Mouse (Mus musculus) megakaryocyte, adult 5-6 weeks (primary cell): ENCODE measurements around the gene Atg16l1. TPM values are rescaled to one million over a fixed set of nuclear protein-coding genes. Genes with fewer than 3 reads are reported as not detected.

Experiments
- ATAC-seq: 2 replicates; pipeline ENCODE4 v1.8.0; 2016; ENCODE audit warnings: mild to moderate bottlenecking, inconsistent platforms; ENCODE audit not compliant: poor library complexity, severe bottlenecking
- total RNA-seq, 2 experiments: library from RNA; stranded (forward) in 1 of 2; stranded (reverse) in 1 of 2; fragments of 153-499, 151-499 nt in 1 of 2; fragments of 221-1000, 200-1000 nt in 1 of 2; gene quantifications; 2 replicates each; pipeline versions ENCODE4 v1.2.3 to v1.2.4; 2015 to 2017

Atg16l1 gene
- total RNA-seq (2015) (13.6 and 22.9 TPM in 2 replicates), total RNA-seq (2017) (33.9 and 38.5 TPM in 2 replicates)

DNA sequence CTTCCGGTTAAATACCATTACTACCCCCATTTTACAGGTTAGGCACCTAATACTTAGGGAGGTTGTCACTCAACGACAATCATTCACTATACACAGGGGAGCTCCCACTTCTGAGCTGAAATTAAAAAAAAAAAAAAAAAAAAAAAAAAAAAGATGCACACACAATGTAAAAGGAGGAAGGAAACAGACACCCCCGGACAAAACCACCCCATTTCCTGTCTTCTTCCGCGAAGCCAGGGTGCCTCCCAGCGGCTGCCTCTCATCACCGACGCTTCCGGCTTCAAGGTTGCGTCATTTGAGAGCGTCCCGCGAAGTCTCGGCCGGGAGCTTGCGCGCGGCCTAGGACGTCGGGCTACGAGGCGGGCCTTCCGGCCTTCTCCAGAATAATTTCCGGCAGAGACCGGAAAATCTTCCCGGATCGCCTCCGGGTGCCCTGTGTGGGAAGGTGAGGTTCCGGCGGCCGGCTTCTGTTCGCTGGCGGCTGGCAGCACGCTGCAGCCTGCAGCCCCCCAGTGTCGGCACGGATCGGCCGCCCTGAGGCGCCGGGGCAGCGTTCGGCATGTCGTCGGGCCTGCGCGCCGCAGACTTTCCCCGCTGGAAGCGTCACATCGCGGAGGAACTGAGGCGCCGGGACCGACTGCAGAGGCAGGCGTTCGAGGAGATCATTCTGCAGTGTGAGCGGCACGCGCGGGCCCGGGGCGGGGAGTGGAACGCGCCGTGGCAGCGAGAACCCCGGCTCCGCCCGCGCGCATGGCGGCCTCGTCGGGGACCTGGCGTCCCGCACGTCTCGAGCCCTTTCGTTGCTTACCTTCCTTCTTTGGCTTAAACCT, at the start of gene Atg16l1:
Atg16l1 (plus strand) TSS at position 230 of the 830 bp plus-strand sequence.
- ATAC-seq, result peak; percentile 98

DNA sequence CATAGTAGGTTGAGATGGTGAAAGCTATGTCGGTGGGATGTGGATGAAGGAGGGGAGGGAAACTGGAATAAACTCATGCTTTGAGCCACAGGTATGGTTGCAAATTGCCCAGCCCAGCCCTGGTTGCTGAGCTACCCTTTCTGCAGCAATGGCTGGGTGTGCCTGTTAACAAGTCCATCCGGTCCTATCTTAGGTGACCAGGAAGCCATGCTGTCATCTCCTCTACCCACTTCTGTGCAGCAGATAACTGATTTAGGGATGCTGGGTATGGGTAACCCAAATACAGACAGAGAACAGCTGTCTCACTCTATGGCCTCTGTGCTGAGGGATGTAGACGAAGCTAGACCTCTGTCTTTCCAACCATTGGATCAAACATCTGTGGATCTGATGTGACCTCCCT, 49.3 kb upstream of the Atg16l1 start:
- no peak for ATAC-seq

GRCm38 (mm10) chr1:87709020-87709419, 46.6 kb upstream of the Atg16l1 start:
- ATAC-seq, result no peak

DNA sequence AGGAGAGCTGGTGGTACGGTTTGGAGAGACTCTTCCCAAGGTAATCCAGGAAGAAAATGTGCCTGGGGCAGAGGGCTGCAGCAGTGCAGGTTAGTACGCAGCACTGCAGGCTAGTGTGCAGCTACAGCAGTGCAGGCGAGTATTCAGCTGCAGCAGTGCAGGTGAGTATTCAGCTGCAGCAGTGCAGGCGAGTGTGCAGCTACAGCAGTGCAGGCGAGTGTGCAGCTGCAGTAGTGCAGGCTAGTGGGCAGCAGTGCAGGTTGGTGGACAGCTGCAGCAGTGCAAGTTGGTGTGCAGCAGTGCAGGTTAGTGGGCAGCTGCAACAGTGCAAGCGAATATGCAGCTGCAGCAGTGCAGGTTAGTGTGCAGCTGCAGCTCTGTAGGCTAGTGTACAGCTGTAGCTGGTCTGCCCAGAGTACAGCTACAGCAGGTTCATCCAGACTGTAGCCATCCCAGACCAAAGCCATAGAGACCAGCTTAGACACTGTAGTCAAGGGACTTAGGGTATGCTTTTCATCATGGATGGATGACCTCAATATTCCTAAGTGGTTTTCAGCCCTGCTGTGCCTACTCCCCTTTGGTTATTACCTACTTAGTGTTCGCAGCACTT, 45.9 kb upstream of the Atg16l1 start:
- no peak for ATAC-seq

- no peak for ATAC-seq
Measured at GRCm38 (mm10) chr1:87711938-87712613, 43.6 kb upstream of the Atg16l1 start.

DNA sequence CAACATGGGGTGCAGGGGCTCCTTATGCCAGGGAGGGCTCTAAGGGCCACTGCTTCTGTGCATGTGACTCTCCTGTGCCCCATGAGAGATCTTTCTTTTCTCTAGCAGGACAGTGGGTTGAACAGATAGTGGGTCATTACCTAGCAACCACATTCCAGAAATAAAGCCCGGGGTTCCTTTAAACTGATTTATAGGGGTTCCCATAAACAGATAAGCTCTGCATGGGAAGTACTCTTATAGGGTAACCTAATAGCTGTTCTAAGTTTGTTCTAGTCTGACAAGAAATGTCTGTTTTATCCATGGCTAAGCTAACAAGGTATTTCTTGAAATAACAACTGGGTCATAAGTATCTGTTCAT, 43.1 kb upstream of the Atg16l1 start:
- no peak for ATAC-seq

- ATAC-seq, result no peak
Measured at GRCm38 (mm10) chr1:87721382-87721781, 34.3 kb upstream of the Atg16l1 start.

DNA sequence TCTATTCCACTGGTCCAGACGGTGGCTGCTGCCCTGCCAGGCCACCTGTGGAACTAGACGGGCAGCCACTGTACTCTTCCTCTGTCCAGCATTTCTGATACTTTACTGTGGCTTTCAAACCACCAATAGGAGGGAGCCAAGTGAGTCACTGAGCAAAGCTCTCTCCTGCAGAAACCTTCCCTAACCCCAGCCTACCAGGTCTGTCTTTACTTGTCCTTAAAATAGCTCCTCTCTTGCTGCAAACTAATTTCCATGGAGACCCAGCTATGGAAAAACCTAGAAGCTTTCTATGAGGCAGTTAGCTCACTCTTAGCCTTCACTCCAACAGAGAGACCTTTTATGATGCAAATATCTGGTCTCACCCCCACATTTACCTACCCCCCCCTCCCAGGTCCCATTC, 33.6 kb upstream of the Atg16l1 start:
- no peak for ATAC-seq

DNA sequence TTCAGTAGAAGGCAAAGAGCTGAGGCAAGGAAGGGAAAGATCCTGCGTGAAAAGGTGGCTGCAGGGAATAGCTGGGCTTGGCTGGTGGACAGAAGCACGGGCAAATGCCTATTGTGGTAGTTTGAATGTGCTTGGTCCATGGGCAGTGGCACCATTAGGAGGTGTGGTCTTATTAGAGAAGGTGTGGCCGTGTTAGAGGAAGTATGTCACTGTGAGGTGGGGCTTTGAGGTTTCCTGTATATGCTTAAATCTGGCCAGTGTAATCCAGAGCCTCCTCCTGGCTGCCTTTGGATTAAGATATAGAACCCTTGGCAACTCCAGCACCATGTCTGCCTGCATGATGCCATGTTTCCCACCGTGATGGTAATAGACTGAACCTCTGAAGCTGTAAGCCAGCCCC, 32.3 kb upstream of the Atg16l1 start:
- ATAC-seq, result peak; percentile 88

DNA sequence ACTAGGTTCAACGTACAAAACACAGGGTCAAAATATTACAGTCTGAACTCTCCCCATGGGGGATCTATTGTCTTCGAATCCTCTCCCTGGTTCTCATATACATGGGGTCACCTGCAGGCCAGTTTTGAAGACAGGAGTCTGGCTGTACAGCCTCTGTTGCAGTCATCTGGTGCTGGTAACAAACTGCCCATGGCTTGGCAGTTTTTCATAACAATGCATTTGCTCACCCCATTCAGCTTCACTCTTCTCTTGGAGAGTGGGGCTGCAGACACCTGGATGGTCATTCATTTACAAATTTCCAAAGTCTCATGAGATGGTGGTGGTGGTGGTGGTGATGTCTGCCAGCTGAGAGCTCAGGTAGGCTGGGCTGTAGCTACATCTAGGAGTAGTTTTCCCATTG, 26.6 kb upstream of the Atg16l1 start:
- ATAC-seq, result no peak

- ATAC-seq, result no peak
Measured at GRCm38 (mm10) chr1:87729850-87730249, 25.8 kb upstream of the Atg16l1 start.

- ATAC-seq, result no peak
Measured at GRCm38 (mm10) chr1:87730271-87730670, 25.4 kb upstream of the Atg16l1 start.

- ATAC-seq, result no peak
Measured at GRCm38 (mm10) chr1:87733212-87733611, 22.5 kb upstream of the Atg16l1 start.

DNA sequence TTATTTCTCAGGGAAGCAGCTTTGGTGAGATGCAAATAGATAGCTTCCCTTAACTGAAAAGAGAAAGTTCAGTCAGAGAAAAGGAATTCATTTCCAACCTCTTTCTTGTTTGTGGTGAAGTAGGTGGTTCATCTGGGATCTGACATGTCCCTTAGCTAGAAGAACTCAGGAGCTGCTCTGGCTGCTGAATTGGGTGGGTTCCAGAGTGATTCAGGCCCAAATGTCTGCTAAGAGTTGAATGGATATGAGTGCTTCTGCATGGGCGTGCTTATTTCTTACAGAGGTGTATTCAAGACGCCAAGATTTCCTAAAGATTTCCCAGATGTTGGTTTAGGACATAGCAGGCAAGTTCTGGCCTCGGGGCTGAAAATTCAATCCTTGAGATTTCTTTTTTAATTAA, 21.5 kb upstream of the Atg16l1 start:
- no peak for ATAC-seq

- ATAC-seq, result no peak
Measured at GRCm38 (mm10) chr1:87740584-87741290, 14.9 kb upstream of the Atg16l1 start.

DNA sequence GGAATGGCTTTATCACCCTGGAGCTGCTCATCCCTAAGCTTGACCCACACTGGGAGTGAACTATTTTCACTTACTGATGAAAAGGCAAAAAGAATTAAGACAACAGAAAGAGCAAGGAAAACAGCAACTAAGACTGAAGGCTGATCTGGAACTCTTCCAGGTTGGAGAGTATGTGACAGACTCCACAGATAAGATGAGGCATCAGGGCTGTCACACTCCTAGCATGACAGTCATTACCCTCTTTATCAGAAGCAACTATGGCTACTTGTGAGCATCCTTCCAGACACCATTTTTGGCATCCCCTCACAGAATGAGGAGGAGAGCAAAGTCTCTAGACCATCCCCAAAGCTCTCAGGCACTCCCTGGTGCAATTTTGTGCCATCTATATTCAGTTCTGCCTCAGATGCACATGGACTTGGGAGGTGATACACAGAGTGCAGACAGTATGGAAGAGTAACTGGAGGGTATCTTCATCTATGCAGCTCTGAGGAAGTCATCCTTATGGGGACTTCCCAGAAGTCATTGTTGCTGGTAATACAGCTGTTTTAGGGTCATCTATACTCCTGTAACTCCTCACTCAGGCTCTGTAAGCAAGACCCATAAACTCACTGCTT, 6.2 kb upstream of the Atg16l1 start:
- no peak for ATAC-seq

GRCm38 (mm10) chr1:87763821-87764220, 8.2 kb downstream of the Atg16l1 start:
- no peak for ATAC-seq

DNA sequence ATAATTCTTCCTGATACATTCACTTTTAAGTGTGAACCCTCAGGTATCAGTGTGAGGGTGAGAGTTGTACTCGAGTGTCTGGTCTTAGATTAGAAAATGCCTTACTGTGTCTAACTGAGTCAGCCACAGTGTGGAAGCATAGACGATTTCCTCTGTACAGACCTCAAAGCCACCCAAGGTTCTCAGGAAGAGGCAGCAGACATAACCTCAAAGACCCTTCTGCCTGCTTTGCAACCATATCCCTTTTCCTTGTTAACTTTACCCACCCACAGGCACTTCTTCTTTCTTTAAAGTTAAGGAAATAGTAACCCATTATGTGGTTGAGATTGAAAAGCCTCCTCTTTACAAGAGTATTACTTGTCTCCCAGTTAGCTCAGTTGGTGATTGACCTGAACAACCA, 10.1 kb downstream of the Atg16l1 start:
- ATAC-seq, result 0 out of 2 replicates have a peak, but pooled peaks have one; percentile 10

DNA sequence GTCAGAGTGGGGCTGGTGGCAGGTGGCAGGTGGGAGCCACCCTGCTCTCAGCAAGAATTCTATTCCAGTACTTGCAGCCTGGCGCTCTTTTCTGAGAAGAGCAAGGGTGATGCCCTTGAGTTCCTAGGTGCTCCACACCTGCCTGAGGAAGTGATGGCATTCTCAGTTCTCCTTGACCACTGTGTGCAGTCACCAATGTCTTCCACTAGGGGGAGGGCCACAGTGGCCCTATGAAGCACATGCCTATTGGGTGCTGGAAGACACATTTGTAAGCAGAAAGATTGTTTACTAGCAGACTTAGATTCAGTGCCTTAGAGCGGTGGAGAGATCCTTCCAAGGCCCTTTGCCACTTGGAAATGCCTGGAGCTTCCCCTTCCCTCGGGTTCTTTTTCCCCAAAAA, 10.6 kb downstream of the Atg16l1 start:
- ATAC-seq, result peak; percentile 91

DNA sequence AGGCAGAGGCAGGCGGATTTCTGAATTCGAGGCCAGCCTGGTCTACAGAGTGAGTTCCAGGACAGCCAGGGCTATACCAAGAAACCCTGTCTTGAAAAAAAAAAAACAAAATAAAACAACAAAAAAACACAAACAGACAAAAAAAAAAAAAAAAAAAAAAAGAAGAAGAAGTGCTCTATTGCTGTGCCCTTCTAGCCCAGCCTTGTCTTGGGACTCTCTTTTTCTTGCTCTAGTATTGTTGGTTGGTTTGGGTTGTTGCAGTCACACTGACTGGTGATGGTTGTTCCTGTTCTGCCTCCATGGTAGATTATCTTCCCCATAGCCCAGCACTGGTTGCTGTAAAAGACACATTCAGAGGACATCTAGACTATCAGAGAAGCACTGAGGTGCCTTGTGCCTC, 13.6 kb downstream of the Atg16l1 start:
- no peak for ATAC-seq

- ATAC-seq, result no peak
Measured at GRCm38 (mm10) chr1:87770486-87770885, 14.8 kb downstream of the Atg16l1 start.
